Mouse (Mus musculus) retina, adult 2 months (tissue): ENCODE measurements around the gene Igf2bp2.

Source experiments
- DNase-seq: peaks from one replicate; pipeline ENCODE4 v3.0.0-alpha.2; 2012; ENCODE audit warnings: low read depth, low spot score

Igf2bp2 gene

DNA sequence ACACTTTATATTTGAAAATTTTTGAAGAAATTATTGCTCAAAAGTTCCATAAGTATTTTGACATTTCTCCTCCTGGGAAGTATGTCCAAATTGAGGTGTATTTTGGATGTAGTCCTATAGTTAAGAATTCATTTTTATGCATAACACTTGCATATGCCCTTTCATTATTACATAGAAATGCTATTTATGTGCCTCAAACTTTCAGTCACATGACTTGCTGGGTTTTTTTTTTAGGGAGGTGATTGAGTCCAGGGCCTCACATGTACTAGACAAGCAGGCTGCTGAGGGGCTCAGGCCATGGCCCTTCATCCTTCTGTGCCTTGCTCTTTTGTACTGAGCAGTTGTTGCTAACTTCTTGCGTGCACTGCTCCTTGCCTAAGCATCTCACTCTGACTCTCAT, 123.1 kb downstream of the Igf2bp2 start:
- DNase-seq: no peak

DNA sequence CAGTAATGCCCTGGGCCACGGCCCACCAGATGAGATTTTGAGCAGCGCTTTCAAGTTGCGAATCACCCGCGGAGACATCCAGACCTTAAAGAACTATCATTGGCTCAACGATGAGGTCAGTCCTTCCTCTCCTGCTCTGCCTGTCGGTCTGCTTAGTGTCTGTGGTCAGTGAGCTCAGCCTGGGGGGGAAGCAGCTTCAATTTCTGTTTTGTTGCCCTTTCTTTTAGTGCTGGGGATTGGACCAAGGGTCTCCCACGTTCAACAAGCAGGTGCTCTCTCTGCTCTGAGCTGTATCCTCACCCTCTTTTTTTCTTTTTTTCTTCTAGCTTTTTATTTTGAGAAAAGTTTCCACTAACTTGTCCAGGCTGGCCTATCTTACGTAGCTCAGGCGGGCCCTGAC, 124.5 kb downstream of the Igf2bp2 start:
- no peak for DNase-seq

DNA sequence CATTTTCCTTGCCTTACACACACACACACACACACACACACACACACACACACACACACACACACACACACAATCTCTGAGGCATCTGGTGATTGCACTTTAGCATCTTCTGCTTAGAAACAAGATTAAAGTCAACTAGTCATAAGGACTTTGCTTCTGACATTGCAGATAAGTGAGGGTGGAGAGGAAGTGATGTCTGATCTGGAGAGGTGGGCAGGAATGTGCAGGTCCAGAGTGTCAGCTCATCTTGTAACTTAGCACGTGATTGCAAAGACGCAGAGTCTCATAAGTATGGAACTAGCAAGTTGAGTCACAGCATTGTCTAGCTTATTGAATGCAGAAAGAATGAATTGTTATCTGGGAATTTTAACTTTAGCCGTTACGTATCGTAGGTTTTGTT, 135.6 kb downstream of the Igf2bp2 start:
- no peak for DNase-seq

DNA sequence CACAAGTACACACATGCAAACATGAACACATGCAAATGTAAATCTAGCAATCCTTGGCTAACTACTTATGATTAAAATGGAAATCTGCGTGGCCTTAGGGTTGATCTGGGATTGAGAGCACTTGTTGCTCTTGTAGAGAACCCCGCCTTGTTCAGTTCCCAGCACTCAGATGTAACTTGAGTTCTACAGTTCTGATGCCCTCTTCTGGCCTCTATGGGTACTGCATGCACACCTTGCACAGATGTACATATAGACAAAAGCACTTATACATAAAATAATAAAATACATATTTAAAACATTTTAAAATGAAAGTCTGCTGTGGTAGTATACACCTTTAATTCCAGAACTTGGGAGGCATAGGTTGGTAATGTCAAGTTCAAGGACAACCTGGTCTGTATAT, 141.0 kb downstream of the Igf2bp2 start:
- no peak for DNase-seq

DNA sequence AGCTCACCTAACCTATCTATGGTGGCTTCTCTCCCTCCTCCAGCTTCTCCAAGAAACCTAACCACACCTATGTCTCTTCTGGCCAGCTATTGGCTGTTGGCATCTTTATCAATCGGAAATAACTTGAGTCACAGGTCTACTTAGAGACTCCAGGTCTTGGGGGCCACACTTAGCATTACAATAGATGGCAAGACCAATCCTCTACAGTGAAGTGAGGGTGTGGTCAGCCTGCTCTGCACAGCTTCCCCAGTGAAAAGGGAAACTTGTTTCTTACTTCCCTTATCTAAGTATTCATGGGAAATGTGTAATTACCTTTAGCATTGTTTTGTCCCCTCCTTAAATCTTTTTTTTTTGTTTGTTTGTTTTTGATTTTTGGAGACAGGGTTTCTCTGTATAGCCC, 147.5 kb downstream of the Igf2bp2 start:
- DNase-seq: no peak

DNA sequence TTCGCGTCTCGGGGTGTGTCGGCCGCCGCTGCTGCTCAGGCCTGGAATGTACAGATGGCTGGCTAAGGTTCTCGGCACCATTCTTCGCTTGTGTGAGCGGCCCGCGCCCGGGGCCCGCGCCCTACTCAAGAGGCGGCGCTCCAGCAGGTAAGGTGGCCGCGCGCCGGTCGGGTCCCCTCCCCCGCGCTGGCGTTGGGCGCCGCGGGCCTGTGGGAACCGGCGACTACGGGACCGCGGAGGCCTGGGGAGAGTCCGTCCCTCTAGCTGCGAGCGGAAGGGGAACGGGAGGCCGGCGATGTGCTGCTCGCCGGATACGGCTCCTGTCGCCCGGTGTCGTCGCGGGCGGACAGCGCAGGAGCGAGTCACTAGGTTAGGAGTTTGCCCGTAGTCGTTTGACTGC, 153.5 kb downstream of the Igf2bp2 start:
- no peak for DNase-seq

DNA sequence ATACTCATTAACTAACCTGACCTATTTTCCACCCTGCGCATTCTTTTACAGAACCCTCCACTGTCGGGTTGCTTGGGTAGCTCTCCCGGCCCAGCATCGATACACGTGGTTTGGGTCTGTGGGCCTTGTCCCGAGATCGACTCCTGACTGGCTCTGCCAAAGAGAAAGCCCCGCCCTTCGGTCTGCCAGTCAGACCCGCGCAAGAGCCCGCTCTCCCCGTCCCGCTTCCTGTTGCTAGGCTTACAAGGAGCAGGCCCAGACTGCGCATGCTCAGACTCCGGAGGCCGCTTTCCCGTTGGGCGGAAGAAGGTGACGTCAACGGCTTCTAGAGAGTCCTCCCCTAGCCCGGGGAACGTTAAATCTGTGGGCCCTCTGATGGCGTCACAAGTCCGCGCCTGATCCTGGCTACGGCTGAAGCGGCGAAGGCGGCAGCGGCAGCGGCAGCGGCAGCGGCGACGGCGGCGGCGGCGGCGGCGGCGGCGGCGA, 154.0 kb downstream of the Igf2bp2 start, which contains the start of gene Senp2:
Gene Senp2 (plus strand): TSS at position 386 of the 486 bp plus-strand sequence.
- DNase-seq: peak; percentile 100
